Mouse (Mus musculus) midbrain, embryonic 15.5 days (tissue): ENCODE measurements around the gene Arg1. TPM values are rescaled to one million over a fixed set of nuclear protein-coding genes. Genes with fewer than 3 reads are reported as not detected.

ENCODE experiments used
- ATAC-seq: fragments of 200-750 bp; cut with Nextera tagmentation; replicated peaks from 2 replicates; pipeline ENCODE4 v1.8.0; 2017; ENCODE audit warnings: moderate TSS enrichment
- H3K27ac ChIP-seq: fragments of 300-500 bp; sonication (generic); 2 replicates; pipeline ENCODE4 v1.5.1; 2015; ENCODE audit warnings: mild to moderate bottlenecking, inconsistent platforms
- H3K27me3 ChIP-seq: fragments of 300-500 bp; sonication (generic); replicated peaks from 2 replicates; pipeline ENCODE4 v1.6.1; 2015; ENCODE audit warnings: inconsistent platforms
- H3K36me3 ChIP-seq: fragments of 300-500 bp; sonication (generic); replicated peaks from 2 replicates; pipeline ENCODE4 v1.6.1; 2015; ENCODE audit warnings: inconsistent platforms
- H3K4me1 ChIP-seq: fragments of 300-500 bp; sonication (generic); 2 replicates; pipeline ENCODE4 v1.6.1; 2015; ENCODE audit warnings: inconsistent platforms
- H3K4me2 ChIP-seq: fragments of 300-500 bp; sonication (generic); 2 replicates; pipeline ENCODE4 v1.6.1; 2015; ENCODE audit warnings: inconsistent platforms, mild to moderate bottlenecking, moderate library complexity
- H3K4me3 ChIP-seq: fragments of 300-500 bp; sonication (generic); 2 replicates; pipeline ENCODE4 v1.5.1; 2015; ENCODE audit warnings: mild to moderate bottlenecking, inconsistent platforms
- H3K9ac ChIP-seq: fragments of 300-500 bp; sonication (generic); 2 replicates; pipeline ENCODE4 v1.6.1; 2015; ENCODE audit warnings: mild to moderate bottlenecking, inconsistent platforms
- H3K9me3 ChIP-seq: fragments of 300-500 bp; sonication (generic); 2 replicates; pipeline ENCODE4 v1.6.1; 2016; ENCODE audit warnings: inconsistent platforms
- WGBS: fragments of 180-500 bp; shearing (Covaris S2); methylation state at CpG from one replicate; pipeline ENCODE4 v1.1.7; 2015; ENCODE audit warnings: mixed read lengths; 5-methylcytosine and 5-hydroxymethylcytosine counted together
- polyA plus RNA-seq: library from polyadenylated mRNA; unstranded; fragments of >200 nt; fragmentation: Nextera tagmentation; extraction: Ambion mirVana; gene quantifications from 2 replicates; pipeline ENCODE4 v1.2.1, GENCODE M21; 2015

Arg1 gene
- polyA plus RNA-seq, 1 experiment from 2014 or later = 1.1 TPM

DNA sequence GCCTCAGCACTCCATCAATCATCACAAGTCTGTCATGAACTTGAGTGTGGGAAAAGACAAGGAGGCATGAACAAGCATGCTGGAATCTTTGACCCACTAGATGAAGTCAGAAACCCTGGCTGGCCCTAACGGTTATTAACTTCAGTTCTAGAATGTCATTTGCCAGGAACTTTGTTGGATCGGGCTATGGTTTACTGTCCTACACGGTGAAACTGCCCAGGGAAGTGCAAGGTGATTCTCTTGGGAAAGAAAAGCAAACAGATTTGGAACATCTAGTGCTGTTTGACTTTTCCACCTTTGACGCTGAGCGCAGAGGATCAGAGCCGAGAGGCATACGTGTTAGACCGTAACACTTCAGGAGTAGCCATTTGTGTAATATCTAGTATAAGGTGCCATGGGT, 24.3 kb upstream of the Arg1 start:
- Histone ChIP-seq H3K9me3 (no peaks in the 10 kb centered on the region), H3K4me1 (no peaks in the 10 kb centered on the region), H3K4me3 (no peak overlapping the region), H3K27me3 (no peaks in the 10 kb centered on the region), H3K36me3 (no peaks in the 10 kb centered on the region), H3K9ac (no peak overlapping the region), H3K4me2 (no peak overlapping the region), H3K27ac (no peak overlapping the region)
- ATAC-seq = no peak
- 90% methylated on average over 8 of the region's 8 CpGs for WGBS

DNA sequence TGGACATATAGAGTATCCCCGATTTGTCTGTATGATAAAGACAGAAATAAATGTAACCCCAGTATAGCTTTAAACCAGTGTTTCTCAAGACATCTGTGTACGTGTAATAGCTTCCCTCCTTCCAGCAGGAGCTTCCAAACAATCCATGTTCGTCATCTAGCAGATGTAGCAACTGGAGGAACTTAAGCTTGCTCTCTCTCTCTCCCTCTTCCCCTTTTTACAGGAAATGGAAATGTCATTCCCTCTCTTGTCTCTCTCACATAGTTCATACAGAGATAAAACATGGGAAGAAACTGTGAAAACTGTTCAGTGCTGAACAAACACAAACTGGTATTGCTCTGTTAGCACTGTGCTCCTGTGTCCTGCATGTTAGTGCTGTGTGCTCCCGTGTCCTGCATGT, 22.9 kb upstream of the Arg1 start:
- no peak for ATAC-seq
- no peak overlapping the region for H3K4me2 ChIP-seq
- H3K4me3 ChIP-seq = no peak overlapping the region
- H3K27me3 ChIP-seq = no peaks in the 10 kb centered on the region
- 83% methylated on average over 4 of the region's 4 CpGs for WGBS
- no peak overlapping the region for H3K27ac ChIP-seq
- no peaks in the 10 kb centered on the region for H3K36me3 ChIP-seq
- no peak overlapping the region for H3K9ac ChIP-seq
- H3K4me1 ChIP-seq = no peaks in the 10 kb centered on the region
- H3K9me3 ChIP-seq = no peaks in the 10 kb centered on the region

DNA sequence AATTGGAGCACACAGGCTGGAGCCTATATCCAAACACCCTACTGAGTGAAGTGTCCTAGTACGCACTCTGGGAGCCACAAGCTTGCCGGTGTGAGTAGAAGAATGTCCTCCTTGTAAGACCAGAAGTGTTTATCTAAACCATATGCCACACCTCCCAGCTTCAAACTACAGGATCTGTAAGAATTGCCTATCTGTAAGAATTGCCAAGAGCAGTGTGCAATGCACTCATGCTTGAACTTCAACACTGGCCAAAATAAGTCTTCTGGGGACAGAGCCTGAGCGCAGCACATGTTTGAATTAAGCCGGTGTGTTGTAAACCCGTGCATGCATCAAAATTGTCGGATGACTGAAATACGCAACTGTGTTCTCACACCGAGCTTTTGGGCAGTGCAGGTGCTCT, 21.0 kb upstream of the Arg1 start:
- no peaks in the 10 kb centered on the region for H3K9me3 ChIP-seq
- no peak overlapping the region for H3K4me2 ChIP-seq
- ATAC-seq = no peak
- H3K4me1 ChIP-seq = no peaks in the 10 kb centered on the region
- no peaks in the 10 kb centered on the region for H3K27me3 ChIP-seq
- H3K9ac ChIP-seq = no peak overlapping the region
- 86% methylated on average over 8 of the region's 8 CpGs for WGBS
- no peaks in the 10 kb centered on the region for H3K36me3 ChIP-seq
- H3K27ac ChIP-seq = no peak overlapping the region
- no peak overlapping the region for H3K4me3 ChIP-seq

DNA sequence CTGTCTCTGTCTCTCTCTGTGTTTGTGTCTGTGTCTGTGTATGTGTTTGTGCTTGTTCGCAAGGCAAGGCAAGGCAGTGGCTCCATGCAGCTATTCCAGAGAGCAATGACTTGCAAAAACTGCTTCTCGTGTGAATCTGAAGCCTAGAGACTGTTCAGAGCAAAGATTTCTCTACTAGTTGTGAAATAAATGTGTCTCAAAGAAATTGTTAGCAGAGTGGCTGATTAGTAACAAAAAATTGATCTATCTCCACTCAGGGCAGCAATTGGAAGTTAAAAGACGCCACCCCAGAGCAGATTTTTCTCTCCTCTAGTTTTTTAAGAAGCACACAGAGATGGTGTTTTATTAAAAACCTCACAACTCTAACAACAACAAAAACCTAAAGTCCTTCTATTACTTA, 20.6 kb upstream of the Arg1 start:
- no peaks in the 10 kb centered on the region for H3K36me3 ChIP-seq
- no peak overlapping the region for H3K4me3 ChIP-seq
- no peak overlapping the region for H3K4me2 ChIP-seq
- H3K9me3 ChIP-seq = no peaks in the 10 kb centered on the region
- no peak overlapping the region for H3K9ac ChIP-seq
- no peaks in the 10 kb centered on the region for H3K4me1 ChIP-seq
- no peaks in the 10 kb centered on the region for H3K27me3 ChIP-seq
- no peak overlapping the region for H3K27ac ChIP-seq
- no peak for ATAC-seq
- 88% methylated on average over 3 of the region's 3 CpGs for WGBS

DNA sequence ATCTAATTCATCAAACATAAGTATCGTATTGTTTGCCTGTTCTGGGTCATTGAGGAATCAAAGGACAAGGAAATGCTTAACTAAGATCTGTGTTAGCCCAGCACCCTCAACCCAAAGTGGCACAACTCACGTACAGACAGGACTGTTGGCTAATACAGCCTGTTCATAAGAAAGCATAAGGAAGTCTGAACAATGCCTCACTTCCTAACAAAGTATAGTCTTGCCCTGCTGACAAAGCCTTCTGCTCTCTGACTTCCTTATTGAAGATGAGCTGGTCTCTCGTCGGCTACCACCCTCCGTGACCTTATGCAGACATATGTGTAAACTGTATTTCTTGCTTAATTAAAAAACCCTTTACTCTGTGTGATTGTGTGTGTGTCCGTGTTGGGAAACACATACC, 2.9 kb upstream of the Arg1 start:
- no peak overlapping the region for H3K4me3 ChIP-seq
- H3K27ac ChIP-seq = no peak overlapping the region
- no peaks in the 10 kb centered on the region for H3K9me3 ChIP-seq
- WGBS = 82% methylated on average over 6 of the region's 6 CpGs
- no peak for ATAC-seq
- no peaks in the 10 kb centered on the region for H3K27me3 ChIP-seq
- no peaks in the 10 kb centered on the region for H3K36me3 ChIP-seq
- no peak overlapping the region for H3K4me2 ChIP-seq
- H3K4me1 ChIP-seq = no peaks in the 10 kb centered on the region
- no peak overlapping the region for H3K9ac ChIP-seq

DNA sequence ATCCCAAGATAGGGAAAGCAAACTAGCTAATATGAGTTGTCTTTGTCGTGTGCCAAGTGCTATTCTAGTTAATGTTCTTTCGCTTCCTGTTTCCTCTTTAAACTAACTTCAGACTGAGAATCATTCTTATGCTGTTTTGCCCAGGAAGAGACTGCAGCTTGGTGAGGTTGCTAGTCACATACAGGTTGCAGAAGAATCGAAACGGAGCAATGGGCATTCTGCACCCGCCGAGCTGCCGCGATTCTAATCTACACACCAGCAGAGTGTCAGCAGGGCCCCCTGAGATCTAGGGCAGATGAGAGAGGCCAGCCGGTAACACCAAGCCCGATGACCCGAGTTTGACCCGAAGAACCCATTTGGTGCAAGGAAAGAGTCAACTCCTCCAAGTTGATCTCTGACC, 788 bp upstream of the Arg1 start:
- Histone ChIP-seq H3K36me3 (no peaks in the 10 kb centered on the region), H3K27ac (no peak overlapping the region), H3K4me2 (no peak overlapping the region), H3K9ac (no peak overlapping the region), H3K9me3 (no peaks in the 10 kb centered on the region), H3K4me3 (no peak overlapping the region), H3K27me3 (no peaks in the 10 kb centered on the region), H3K4me1 (no peaks in the 10 kb centered on the region)
- no peak for ATAC-seq
- WGBS = 52% methylated on average over 12 of the region's 12 CpGs

DNA sequence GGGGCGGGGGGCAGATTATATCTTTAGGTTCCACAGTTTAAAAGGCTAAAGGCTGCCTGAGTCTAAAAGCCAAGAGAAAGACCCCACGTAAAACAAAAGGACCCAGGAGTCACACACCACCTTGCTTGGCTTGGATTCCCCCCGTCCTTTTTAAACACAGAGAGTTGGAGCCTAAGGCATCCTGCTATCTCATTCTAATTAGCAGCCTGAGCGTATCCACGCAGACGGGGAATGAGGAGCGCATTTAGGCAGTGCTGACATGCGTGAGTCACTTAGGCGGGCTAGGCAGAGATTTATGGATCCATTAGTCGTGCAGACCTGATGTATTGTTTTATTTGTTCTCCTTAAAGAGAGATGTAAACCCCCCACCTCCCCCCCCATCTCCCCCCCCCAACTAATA, 904 bp downstream of the Arg1 start:
- H3K27me3 ChIP-seq = no peaks in the 10 kb centered on the region
- no peak overlapping the region for H3K4me3 ChIP-seq
- H3K27ac ChIP-seq = no peak overlapping the region
- no peaks in the 10 kb centered on the region for H3K9me3 ChIP-seq
- 54% methylated on average over 10 of the region's 10 CpGs for WGBS
- no peak overlapping the region for H3K9ac ChIP-seq
- ATAC-seq = peak; percentile 84
- no peaks in the 10 kb centered on the region for H3K4me1 ChIP-seq
- no peak overlapping the region for H3K4me2 ChIP-seq
- no peaks in the 10 kb centered on the region for H3K36me3 ChIP-seq

DNA sequence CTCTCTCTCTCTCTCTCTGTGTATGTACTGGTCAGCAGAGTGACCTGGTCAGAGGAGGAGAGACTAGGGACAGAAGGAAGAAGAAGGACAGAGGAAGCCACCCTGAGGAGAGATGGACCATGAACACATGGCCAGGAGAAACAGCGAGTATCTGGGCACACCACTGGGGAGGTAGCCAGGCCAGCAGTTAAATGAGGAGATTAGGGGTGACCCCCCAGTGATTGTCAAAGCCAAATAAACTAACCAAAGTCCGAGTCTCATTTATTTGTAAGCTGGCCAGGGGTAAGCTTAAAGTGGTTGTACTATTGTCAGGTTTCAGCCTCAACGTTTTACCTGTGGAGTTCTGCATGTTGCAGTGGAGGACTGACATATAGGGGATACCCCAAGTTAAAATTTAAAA, 3.0 kb downstream of the Arg1 start:
- Histone ChIP-seq H3K27me3 (no peaks in the 10 kb centered on the region), H3K4me2 (no peak overlapping the region)
- 73% methylated on average over 3 of the region's 3 CpGs for WGBS

DNA sequence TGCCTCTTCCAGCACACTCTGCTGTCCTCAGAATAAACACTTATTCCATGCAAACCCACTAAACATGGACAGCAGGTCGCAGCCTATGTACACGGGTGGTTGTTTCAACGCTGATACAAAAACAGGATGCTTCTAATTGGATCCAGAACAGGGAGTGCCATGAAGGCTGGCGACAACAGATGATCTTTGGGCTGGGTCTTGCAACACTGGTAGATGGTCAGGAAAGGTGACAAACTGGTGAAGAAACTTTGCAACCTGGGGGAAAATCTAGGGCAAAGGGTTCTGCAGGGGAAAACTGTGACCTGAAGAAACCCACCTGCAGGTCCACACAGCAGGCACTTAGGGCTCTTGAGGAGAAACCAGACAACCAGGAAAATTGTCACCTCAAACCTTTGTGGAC, 4.3 kb downstream of the Arg1 start:
- H3K36me3 ChIP-seq = no peaks in the 10 kb centered on the region
- no peak overlapping the region for H3K9ac ChIP-seq
- no peaks in the 10 kb centered on the region for H3K9me3 ChIP-seq
- no peaks in the 10 kb centered on the region for H3K27me3 ChIP-seq
- H3K4me1 ChIP-seq = no peaks in the 10 kb centered on the region
- no peak for ATAC-seq
- H3K27ac ChIP-seq = no peak overlapping the region
- H3K4me3 ChIP-seq = no peak overlapping the region
- 85% methylated on average over 4 of the region's 4 CpGs for WGBS
- no peak overlapping the region for H3K4me2 ChIP-seq

More for the DNA sequence above, 3.0 kb downstream of the Arg1 start:
- H3K9ac ChIP-seq = no peak overlapping the region
- H3K4me3 ChIP-seq = no peak overlapping the region
- H3K9me3 ChIP-seq = no peaks in the 10 kb centered on the region
- no peak for ATAC-seq
- no peak overlapping the region for H3K27ac ChIP-seq
- H3K4me1 ChIP-seq = no peaks in the 10 kb centered on the region
- H3K36me3 ChIP-seq = no peaks in the 10 kb centered on the region

DNA sequence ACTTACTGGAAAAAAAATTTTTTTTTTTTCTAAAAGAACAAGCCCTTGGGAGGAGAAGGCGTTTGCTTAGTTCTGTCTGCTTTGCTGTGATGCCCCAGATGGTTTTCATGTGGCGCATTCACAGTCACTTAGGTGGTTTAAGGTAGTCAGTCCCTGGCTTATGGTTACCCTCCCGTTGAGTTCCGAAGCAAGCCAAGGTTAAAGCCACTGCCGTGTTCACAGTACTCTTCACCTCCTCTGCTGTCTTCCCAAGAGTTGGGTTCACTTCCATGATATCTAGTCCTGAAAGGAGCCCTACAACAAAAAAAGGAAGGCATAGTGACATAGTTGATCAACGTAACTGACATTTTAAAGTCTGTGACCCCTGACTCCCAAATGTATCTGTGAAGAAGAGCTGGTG, 11.8 kb downstream of the Arg1 start:
- WGBS = 91% methylated on average over 6 of the region's 6 CpGs
- ATAC-seq = no peak

DNA sequence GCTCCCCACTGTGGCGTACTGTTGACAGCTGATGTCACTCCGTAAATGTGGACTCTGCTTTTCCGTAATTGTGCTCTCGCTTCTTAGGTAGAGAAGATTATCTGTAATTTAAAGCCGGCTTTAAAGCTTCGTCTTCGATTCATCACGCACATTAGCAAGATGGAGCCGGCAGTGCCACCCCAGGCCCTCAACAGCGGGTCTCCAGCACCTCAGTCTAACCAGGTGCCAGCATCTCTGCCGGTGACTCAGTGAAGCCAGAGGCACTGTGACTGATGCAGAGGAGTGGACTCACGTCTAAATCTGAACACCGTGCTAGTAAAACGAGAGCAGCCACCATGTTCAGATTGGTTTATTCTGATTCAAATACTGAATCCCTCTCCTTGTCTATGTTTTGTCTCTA, 14.7 kb downstream of the Arg1 start:
- H3K27me3 ChIP-seq = no peaks in the 10 kb centered on the region
- peaks cover 50% of the 10 kb centered on the region for H3K36me3 ChIP-seq
- no peak overlapping the region for H3K9ac ChIP-seq
- no peak overlapping the region for H3K4me2 ChIP-seq
- no peaks in the 10 kb centered on the region for H3K4me1 ChIP-seq
- H3K27ac ChIP-seq = no peak overlapping the region
- no peaks in the 10 kb centered on the region for H3K9me3 ChIP-seq
- no peak for ATAC-seq
- WGBS = 94% methylated on average over 14 of the region's 14 CpGs
- H3K4me3 ChIP-seq = no peak overlapping the region

More for the DNA sequence above, 11.8 kb downstream of the Arg1 start:
- H3K4me1 ChIP-seq = no peaks in the 10 kb centered on the region
- no peak overlapping the region for H3K9ac ChIP-seq
- no peak overlapping the region for H3K4me2 ChIP-seq
- peaks cover 24% of the 10 kb centered on the region for H3K36me3 ChIP-seq
- H3K27me3 ChIP-seq = no peaks in the 10 kb centered on the region
- H3K4me3 ChIP-seq = no peak overlapping the region
- H3K9me3 ChIP-seq = no peaks in the 10 kb centered on the region
- no peak overlapping the region for H3K27ac ChIP-seq

DNA sequence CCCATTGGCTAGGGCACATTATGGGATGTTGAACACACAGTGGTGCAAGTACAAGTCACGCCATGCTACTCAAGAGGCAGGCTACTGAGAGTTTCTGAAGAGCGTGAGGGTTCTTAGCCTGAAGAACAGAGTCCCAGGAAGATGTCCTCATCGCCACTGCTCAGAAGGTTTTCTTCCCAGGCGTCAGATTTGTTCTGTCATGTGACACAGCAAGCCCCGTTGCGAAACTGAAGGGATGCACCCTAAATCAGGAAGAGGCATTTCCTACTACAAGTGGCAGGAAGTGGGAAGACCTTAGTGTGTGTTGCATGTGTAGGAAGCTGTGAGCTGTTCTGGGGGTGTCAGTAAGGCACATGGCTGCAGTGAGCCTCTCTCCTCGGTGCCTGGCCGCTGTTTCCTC, 16.1 kb downstream of the Arg1 start:
- no peaks in the 10 kb centered on the region for H3K4me1 ChIP-seq
- H3K9ac ChIP-seq = no peak overlapping the region
- WGBS = 95% methylated on average over 8 of the region's 8 CpGs
- H3K4me3 ChIP-seq = no peak overlapping the region
- no peak for ATAC-seq
- H3K9me3 ChIP-seq = no peaks in the 10 kb centered on the region
- no peak overlapping the region for H3K27ac ChIP-seq
- H3K27me3 ChIP-seq = no peaks in the 10 kb centered on the region
- no peak overlapping the region for H3K4me2 ChIP-seq
- H3K36me3 ChIP-seq = peaks cover 62% of the 10 kb centered on the region

DNA sequence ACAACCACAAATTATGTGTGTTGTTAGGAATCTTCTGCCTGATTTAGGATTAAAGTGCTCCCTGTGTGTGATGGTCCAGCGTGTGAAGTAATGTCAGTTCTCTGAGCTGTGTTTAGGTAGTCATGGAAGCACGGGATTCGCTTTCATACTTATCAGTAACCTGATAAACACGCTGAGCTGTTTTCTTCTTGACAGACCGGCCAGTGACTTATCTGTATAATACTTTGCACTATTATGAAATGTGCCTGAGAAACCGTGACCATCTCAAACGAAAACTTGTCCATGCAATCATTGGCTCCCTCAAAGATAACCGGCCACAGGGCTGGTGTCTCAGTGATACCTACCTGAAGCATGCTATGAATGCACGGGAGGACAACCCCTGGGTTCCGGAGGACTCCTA, 21.7 kb downstream of the Arg1 start:
- WGBS = 96% methylated on average over 10 of the region's 10 CpGs
- ATAC-seq = no peak
- no peak overlapping the region for H3K9ac ChIP-seq
- no peak overlapping the region for H3K4me2 ChIP-seq
- no peaks in the 10 kb centered on the region for H3K27me3 ChIP-seq
- peaks cover 91% of the 10 kb centered on the region for H3K36me3 ChIP-seq
- no peaks in the 10 kb centered on the region for H3K9me3 ChIP-seq
- H3K4me1 ChIP-seq = no peaks in the 10 kb centered on the region
- no peak overlapping the region for H3K4me3 ChIP-seq
- H3K27ac ChIP-seq = no peak overlapping the region

DNA sequence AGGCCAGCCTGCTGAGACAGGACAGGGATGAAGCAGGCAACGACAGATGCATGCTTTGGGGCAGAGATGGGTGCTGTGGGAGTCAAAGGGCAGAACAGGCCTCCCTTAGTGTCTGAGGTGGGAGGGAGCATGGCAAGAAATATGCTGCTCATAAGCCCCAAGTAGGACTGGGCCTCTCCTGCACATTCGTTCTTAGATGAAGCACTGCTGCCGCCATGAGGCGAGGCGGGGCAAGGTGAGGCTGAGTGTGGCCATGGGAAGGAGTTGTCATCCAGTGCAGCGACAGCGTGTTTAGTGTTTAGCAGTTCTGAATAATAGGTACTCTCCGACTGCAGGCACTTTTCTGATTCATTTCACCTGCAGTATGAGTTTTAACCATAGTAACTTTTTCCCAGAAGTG, 31.4 kb downstream of the Arg1 start:
- Histone ChIP-seq H3K9me3 (no peaks in the 10 kb centered on the region), H3K36me3 (peaks cover 76% of the 10 kb centered on the region), H3K9ac (no peak overlapping the region), H3K4me3 (no peak overlapping the region), H3K27ac (no peak overlapping the region), H3K27me3 (no peaks in the 10 kb centered on the region), H3K4me1 (no peaks in the 10 kb centered on the region), H3K4me2 (no peak overlapping the region)
- WGBS = 92% methylated on average over 8 of the region's 8 CpGs
- ATAC-seq = no peak
